Mouse (Mus musculus): Measurements from ENCODE around the gene D17Wsu92e.

DNA sequence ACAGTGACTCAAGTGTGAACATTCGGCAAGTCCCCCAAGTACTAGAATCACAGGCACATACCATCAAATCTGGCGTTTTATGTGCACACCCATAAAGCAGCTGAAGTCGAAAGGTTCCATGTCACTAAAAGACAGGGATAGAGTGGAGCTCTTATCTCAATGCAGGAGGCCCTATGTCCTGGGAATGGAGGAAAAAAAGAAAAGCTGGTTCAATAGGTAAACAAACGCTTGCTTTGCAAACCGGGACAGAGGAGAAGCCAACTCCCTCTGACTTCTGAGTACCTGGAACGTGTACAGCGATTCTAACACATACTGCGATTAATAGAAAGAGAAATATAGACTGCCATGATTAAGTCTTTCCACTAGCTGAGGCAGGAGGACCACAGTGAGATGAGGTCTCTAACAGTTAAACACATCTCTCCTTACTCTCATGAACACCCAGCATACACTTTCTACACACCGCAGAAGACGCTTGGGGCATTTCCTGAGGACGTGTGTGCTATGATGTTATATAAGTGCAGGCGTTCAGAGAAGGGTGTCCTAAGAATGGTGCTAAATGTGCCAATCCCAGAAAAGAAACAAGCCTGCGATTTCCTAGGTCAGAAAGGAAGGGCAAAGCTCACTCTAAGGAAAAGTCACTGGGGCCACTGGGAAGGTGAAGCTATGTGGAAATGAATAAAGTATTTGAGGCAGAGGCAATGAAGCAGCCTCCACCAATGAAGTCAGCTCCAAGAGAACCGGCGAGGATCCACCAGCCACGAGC is 9.7 kb downstream of the D17Wsu92e start:
- no peak for TF ChIP-seq CTCF (IDR thresholded peaks at IDR 0.05; ENCODE audit: low read depth)
- no peak for TF ChIP-seq EP300 (IDR thresholded peaks at IDR 0.05; ENCODE audit: low read depth)
